Mouse (Mus musculus) pancreas, adult 10 weeks (tissue): Measurements from ENCODE around the gene Ddx39. TPM values are rescaled to one million over a fixed set of nuclear protein-coding genes. Genes with fewer than 3 reads are reported as not detected.

Source experiments
- polyA plus RNA-seq: library from polyadenylated mRNA; stranded (reverse); fragments of 350-450 nt; fragmentation: Illumina TruSeq; extraction: RNeasy Lipid Tissue Mini Kit (QIAGEN cat#74804); gene quantifications from one replicate; pipeline ENCODE4 v1.2.3, GENCODE M21; 2015; ENCODE audit warnings: low read depth, low replicate concordance; ENCODE audit not compliant: insufficient read depth

Gene Ddx39
- 10.1 TPM for polyA plus RNA-seq

GRCm38 (mm10) chr8:83715031-83715690 is at the start of gene Ddx39:
Gene Ddx39, plus strand, starts transcription at chr8:83715177.

DNA sequence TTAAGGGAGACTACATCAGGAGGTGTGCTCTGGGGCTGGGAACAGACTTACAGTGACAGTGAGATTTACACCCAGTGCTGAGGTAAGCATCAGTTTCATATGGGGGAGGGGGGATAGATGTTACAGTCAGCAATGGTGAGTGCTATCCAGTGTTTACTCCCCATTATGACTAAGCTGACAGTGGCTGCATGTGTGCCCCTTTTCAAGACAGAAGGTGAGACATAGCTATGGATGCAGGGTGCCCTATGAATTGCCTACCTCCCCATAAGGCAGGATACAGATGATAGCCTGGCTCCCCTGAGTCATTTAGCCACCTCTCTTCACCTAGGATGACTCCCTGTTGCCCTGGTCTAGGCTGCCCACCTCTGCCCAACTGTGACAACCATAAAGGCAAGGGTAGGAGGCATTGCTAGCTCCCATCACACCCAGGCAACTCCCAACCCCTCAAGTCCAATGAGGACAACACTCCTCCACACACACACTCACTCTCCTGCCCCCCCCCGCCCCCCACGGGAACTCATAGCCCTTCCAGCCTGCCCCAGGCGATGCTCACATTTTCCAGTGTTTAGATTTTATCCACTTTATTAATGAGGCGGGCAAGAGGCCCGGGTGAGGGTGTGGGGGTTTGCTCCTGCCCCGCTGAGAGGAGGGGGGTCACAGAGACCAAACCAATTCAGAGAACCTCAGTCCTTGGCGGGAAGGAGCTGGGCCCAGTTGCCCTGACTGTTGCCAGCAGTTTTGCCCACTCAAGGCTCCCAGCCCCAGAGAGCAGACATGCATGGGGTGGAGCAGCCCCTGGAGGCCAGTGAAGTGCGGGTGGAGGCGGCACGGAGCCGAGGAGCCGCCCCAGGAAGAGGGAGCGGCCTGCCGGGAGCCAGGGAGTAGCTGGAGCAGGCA is 48.8 kb upstream of the Ddx39 start, which contains the start of gene Ptger1:
Gene Ptger1, plus strand, starts transcription at position 710 of the 897 bp plus-strand sequence.

GRCm38 (mm10) chr8:83698661-83699453 is 16.1 kb upstream of the Ddx39 start, which contains the start of gene Pkn1:
Gene Pkn1, minus strand, starts transcription at chr8:83699179.

DNA sequence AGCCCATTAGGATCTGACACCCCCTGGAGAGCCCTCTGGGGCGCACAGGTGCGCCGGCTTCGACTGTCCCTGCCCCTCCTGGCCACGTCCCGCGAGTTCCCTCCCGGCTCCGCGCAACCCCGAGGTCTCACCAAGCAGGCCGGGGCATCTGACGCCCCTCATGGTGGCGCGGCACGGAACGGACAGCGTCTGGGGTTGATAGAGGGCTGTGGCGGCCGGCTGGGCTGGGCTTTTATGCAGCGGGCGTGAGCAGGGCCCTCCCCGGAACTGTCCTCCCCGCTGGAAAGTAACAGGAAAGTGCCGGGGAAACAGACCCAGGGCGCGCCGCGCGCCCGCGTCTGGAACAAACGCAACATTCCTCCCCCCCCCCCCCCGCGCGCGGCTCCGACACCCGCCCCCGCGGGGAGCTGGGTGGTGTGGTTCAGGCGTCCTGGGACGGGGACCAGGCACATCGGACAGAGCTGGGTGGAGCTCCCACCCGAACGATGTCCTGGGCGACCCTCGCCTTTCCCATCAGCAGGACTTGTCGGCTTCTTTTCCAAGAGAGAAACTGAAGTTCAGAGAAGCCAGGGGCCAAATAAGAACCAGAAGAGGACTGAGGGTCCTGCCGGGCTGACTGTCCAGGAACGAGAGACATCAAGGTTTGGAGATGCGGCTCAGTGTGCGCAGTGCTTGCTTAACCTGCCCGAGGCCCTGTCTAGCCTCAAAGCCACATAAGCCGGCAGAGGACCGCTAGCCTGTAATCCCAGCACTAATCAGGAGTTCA is 26.2 kb downstream of the Ddx39 start, which contains the start of gene Adgre5:
Gene Adgre5, minus strand, starts transcription at position 351 of the 766 bp plus-strand sequence.

Other genes with a start within 250 kb of the Ddx39 start
- not detected for gene Olfr370, start 179.4 kb upstream of the Ddx39 start, polyA plus RNA-seq
- 74.6 TPM for gene Ndufb7, start 148.5 kb upstream of the Ddx39 start, polyA plus RNA-seq
- gene Tecr, start 107.2 kb upstream of the Ddx39 start, polyA plus RNA-seq: 77.7 TPM
- gene Dnajb1, start 107.0 kb upstream of the Ddx39 start, polyA plus RNA-seq: 7.8 TPM
- 9.7 TPM for gene Gipc1, start 62.5 kb upstream of the Ddx39 start, polyA plus RNA-seq
- gene Ptger1, start 48.5 kb upstream of the Ddx39 start, polyA plus RNA-seq: 0.18 TPM
- 26.2 TPM for gene Pkn1, start 16.0 kb upstream of the Ddx39 start, polyA plus RNA-seq
- 16.6 TPM for gene Adgre5, start 26.1 kb downstream of the Ddx39 start, polyA plus RNA-seq
- 7.4 TPM for gene Adgrl1, start 184.9 kb downstream of the Ddx39 start, polyA plus RNA-seq
- gene Gm10644, start 240.0 kb downstream of the Ddx39 start, polyA plus RNA-seq: 1.7 TPM
- gene Asf1b, start 240.3 kb downstream of the Ddx39 start, polyA plus RNA-seq: 0.78 TPM